ENCODE assay signal across 19 mouse cellular contexts in genomic region chr7:124372297-124372696, GRCm38 (mm10).
"Had no signal": no experiment of that assay in that cellular context is flagged by ENCODE, and none has a peak within 500 bp of the region (broad histone marks: within the 10 kb centered on the region; RNA-seq: fewer than 3 reads in every experiment).

No protein-coding gene starts in this region.

- H3K4me2 ChIP-seq: lung, embryonic 14.5 days; midbrain, embryonic 12.5 days; neural tube, embryonic 13.5 days; stomach, embryonic 15.5 days had no signal

- H3K27me3 ChIP-seq: midbrain, embryonic 12.5 days; neural tube, embryonic 13.5 days; neural tube, embryonic 15.5 days; stomach, embryonic 15.5 days had no signal

- ATAC-seq: midbrain, embryonic 16.5 days had no signal

- H3K4me1 ChIP-seq: midbrain, embryonic 10.5 days; midbrain, embryonic 12.5 days; neural tube, embryonic 13.5 days; stomach, embryonic 15.5 days had no signal

- H3K4me3 ChIP-seq: midbrain, embryonic 10.5 days; midbrain, embryonic 12.5 days; myocyte; neural tube, embryonic 13.5 days; neural tube, embryonic 15.5 days; stomach, embryonic 15.5 days had no signal

- H3K27ac ChIP-seq: midbrain, embryonic 10.5 days; midbrain, embryonic 12.5 days; neural tube, embryonic 13.5 days; neural tube, embryonic 15.5 days; stomach, embryonic 15.5 days; stomach, postnatal 0 days had no signal

- H3K36me3 ChIP-seq: midbrain, embryonic 10.5 days; midbrain, embryonic 12.5 days; neural tube, embryonic 13.5 days; neural tube, embryonic 15.5 days; stomach, embryonic 15.5 days had no signal

- DNase-seq: lung, adult 18-20 months; lung, embryonic 14.5 days; lung, postnatal 10 days; lung, postnatal 4 days; right cerebral cortex, adult 18-20 months; right cerebral cortex, postnatal 25 days; right cerebral cortex, postnatal 4 days; spleen, adult 18-20 months; thymus, adult 18-20 months; thymus, postnatal 14 days; thymus, postnatal 36 days had no signal

- H3K9me3 ChIP-seq: midbrain, embryonic 10.5 days; midbrain, embryonic 12.5 days; neural tube, embryonic 13.5 days; neural tube, embryonic 15.5 days; stomach, embryonic 15.5 days had no signal

- H3K9ac ChIP-seq: lung, embryonic 14.5 days; midbrain, embryonic 12.5 days; neural tube, embryonic 13.5 days; neural tube, embryonic 15.5 days; stomach, embryonic 15.5 days had no signal
